Mouse (Mus musculus) thymus, postnatal 25 days (tissue): Measurements from ENCODE around the gene Epha1.

ENCODE experiments used
- DNase-seq: peaks from one replicate; pipeline ENCODE4 v3.0.0; 2022

The Epha1 gene

GRCm38 (mm10) chr6:42372816-42373547, at the start of gene Epha1:
Gene Epha1, minus strand, starts transcription at chr6:42373268.
- DNase-seq: peak; percentile 76

GRCm38 (mm10) chr6:42421439-42421838, 48.4 kb upstream of the Epha1 start:
- no peak for DNase-seq

- DNase-seq: no peak
Measured at GRCm38 (mm10) chr6:42419443-42419842, 46.4 kb upstream of the Epha1 start.

- DNase-seq: no peak
Measured at GRCm38 (mm10) chr6:42405134-42405533, 32.1 kb upstream of the Epha1 start, which contains the start of gene Tas2r135. Gene Tas2r135, plus strand, starts transcription at chr6:42405434.

- DNase-seq: no peak
Measured at GRCm38 (mm10) chr6:42399938-42400337, 26.9 kb upstream of the Epha1 start, which contains the start of gene Tas2r143. Gene Tas2r143, plus strand, starts transcription at chr6:42400238.

GRCm38 (mm10) chr6:42398998-42399397, 25.9 kb upstream of the Epha1 start:
- DNase-seq: no peak

- no peak for DNase-seq
Measured at GRCm38 (mm10) chr6:42398285-42398684, 25.2 kb upstream of the Epha1 start.

GRCm38 (mm10) chr6:42397041-42397657, 24.1 kb upstream of the Epha1 start:
- no peak for DNase-seq

- DNase-seq: no peak
Measured at GRCm38 (mm10) chr6:42395960-42396809, 23.1 kb upstream of the Epha1 start.

- no peak for DNase-seq
Measured at GRCm38 (mm10) chr6:42391796-42392330, 18.8 kb upstream of the Epha1 start.

GRCm38 (mm10) chr6:42385635-42386034, 12.6 kb upstream of the Epha1 start:
- peak; percentile 54 for DNase-seq

- no peak for DNase-seq
Measured at GRCm38 (mm10) chr6:42383360-42383759, 10.3 kb upstream of the Epha1 start.

GRCm38 (mm10) chr6:42381916-42382381, 8.9 kb upstream of the Epha1 start:
- DNase-seq: no peak

- no peak for DNase-seq
Measured at GRCm38 (mm10) chr6:42381221-42381620, 8.2 kb upstream of the Epha1 start.

- DNase-seq: peak; percentile 57
Measured at GRCm38 (mm10) chr6:42380416-42381144, 7.5 kb upstream of the Epha1 start.

GRCm38 (mm10) chr6:42379551-42379950, 6.5 kb upstream of the Epha1 start:
- no peak for DNase-seq

GRCm38 (mm10) chr6:42377280-42377679, 4.2 kb upstream of the Epha1 start:
- no peak for DNase-seq

GRCm38 (mm10) chr6:42376504-42377019, 3.5 kb upstream of the Epha1 start:
- DNase-seq: no peak

GRCm38 (mm10) chr6:42376016-42376415, 2.9 kb upstream of the Epha1 start:
- no peak for DNase-seq

GRCm38 (mm10) chr6:42375131-42375530, 2.1 kb upstream of the Epha1 start:
- no peak for DNase-seq

- DNase-seq: no peak
Measured at GRCm38 (mm10) chr6:42374701-42375100, 1.6 kb upstream of the Epha1 start.
